Mouse (Mus musculus): ENCODE data around the gene Ctnnd2. TPM values are rescaled to one million over a fixed set of nuclear protein-coding genes. Genes with fewer than 3 reads are reported as not detected.

Ctnnd2 gene
- polyA plus RNA-seq, 1 experiment from 2014 or later, result 0.85 TPM

DNA sequence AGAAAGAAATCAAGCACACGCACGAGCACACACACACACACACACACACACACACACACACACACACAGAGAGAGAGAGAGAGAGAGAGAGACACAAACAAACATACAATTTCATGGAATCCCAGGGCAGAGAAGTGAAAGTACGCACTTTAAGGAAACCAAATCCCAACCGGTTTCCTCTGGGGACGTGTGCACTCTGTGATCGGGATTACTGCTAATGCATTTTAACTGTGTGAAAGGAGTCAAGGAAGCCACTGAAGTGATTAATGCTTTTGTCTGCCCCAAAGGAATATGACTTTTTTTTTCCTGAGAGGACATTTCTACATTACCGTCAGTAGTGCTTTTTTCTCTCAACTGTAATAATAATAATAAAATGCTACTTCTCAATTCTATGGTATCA lies 443.1 kb downstream of the Ctnnd2 start:
- Histone ChIP-seq H3K4me2 (no peak overlapping the region), H3K27me3 (replicated peaks; ENCODE audit: control insufficient read depth, insufficient read depth, low read length) (no peaks in the 10 kb centered on the region), H3K27ac (ENCODE audit: low read depth, low read length) (no peak overlapping the region), H3K36me3 (ENCODE audit: control insufficient read depth, insufficient read depth, low read length) (no peaks in the 10 kb centered on the region), H3K9me3 (ENCODE audit: control insufficient read depth, low read length) (no peaks in the 10 kb centered on the region), H3K4me3 (ENCODE audit: low read depth, low read length) (no peak overlapping the region), H3K4me1 (replicated peaks; ENCODE audit: control insufficient read depth, insufficient read depth, low read length) (no peaks in the 10 kb centered on the region), H3K9ac (ENCODE audit: low read depth, low read length) (no peak overlapping the region)
- WGBS, result 74% methylated on average over 7 of the region's 7 CpGs
- DNase-seq (ENCODE audit: low spot score) (no peak), ATAC-seq (replicated peaks; ENCODE audit: low FRiP score) (no peak)

- no peaks in the 10 kb centered on the region for H3K36me3 ChIP-seq (ENCODE audit: control insufficient read depth, insufficient read depth, low read length)
- no peak overlapping the region for H3K9ac ChIP-seq (ENCODE audit: low read depth, low read length)
- no peaks in the 10 kb centered on the region for H3K27me3 ChIP-seq (replicated peaks; ENCODE audit: control insufficient read depth, insufficient read depth, low read length)
- no peak overlapping the region for H3K4me3 ChIP-seq (ENCODE audit: low read depth, low read length)
- 77% methylated on average over 3 of the region's 3 CpGs for WGBS
- H3K27ac ChIP-seq (ENCODE audit: low read depth, low read length), result no peak overlapping the region
- no peak overlapping the region for H3K4me2 ChIP-seq
- ATAC-seq (replicated peaks; ENCODE audit: low FRiP score) (no peak), DNase-seq (ENCODE audit: low spot score) (no peak)
- no peaks in the 10 kb centered on the region for H3K4me1 ChIP-seq (replicated peaks; ENCODE audit: control insufficient read depth, insufficient read depth, low read length)
- no peaks in the 10 kb centered on the region for H3K9me3 ChIP-seq (ENCODE audit: control insufficient read depth, low read length)
Observed at GRCm38 (mm10) chr15:30616861-30617260, 444.5 kb downstream of the Ctnnd2 start.

DNA sequence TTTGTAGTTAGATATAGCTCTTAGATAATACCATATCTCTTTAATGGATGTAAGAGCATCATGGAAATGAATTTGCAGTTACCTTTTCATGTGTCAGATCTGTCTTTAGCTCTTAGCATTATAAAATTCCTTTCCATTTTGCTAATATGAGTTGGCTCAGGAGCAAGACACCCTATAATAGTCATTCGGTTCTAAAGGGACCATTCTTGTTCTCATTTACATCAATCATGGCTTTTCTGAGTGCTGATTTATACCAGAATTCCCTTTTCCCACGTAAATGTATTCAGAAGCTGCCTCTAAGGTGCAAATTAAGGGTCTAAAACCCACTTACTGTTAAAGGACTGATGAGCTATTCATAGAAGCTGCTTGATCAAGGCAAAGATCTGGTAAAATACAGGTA lies 445.5 kb downstream of the Ctnnd2 start:
- no peak for ATAC-seq (replicated peaks; ENCODE audit: low FRiP score)
- WGBS, result 75% methylated on average over 2 of the region's 2 CpGs

DNA sequence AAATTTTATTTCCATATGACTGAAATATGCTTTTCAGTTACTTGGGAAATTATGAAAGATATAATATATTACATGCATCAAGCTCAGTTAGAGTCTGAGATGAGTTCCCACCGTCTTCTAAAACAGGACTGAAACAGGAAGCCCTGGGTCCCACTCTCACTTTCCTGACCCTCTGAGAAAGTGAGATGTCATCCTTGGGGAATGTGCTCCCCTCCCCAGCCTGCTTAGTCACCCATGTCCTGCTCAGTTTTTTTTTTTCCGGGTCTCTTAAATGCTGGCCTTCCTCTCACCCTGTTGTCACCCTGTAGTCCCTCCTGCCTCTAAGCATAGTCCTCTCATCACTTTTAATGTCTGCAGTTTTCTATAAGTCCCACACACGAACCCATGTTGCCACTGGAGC lies 456.1 kb downstream of the Ctnnd2 start:
- DNase-seq (ENCODE audit: low spot score), result no peak
- Histone ChIP-seq H3K9ac (ENCODE audit: low read depth, low read length) (no peak overlapping the region), H3K36me3 (ENCODE audit: control insufficient read depth, insufficient read depth, low read length) (no peaks in the 10 kb centered on the region), H3K4me1 (replicated peaks; ENCODE audit: control insufficient read depth, insufficient read depth, low read length) (no peaks in the 10 kb centered on the region), H3K9me3 (ENCODE audit: control insufficient read depth, low read length) (no peaks in the 10 kb centered on the region), H3K27ac (ENCODE audit: low read depth, low read length) (no peak overlapping the region), H3K4me3 (ENCODE audit: low read depth, low read length) (no peak overlapping the region), H3K4me2 (no peak overlapping the region), H3K27me3 (replicated peaks; ENCODE audit: control insufficient read depth, insufficient read depth, low read length) (no peaks in the 10 kb centered on the region)
- WGBS, result 34% methylated on average over 3 of the region's 3 CpGs
- ATAC-seq (replicated peaks; ENCODE audit: low FRiP score), result no peak

More for the DNA sequence above, 445.5 kb downstream of the Ctnnd2 start:
- no peak overlapping the region for H3K27ac ChIP-seq (ENCODE audit: low read depth, low read length)
- H3K4me1 ChIP-seq (replicated peaks; ENCODE audit: control insufficient read depth, insufficient read depth, low read length), result no peaks in the 10 kb centered on the region
- DNase-seq (ENCODE audit: low spot score), result no peak
- no peaks in the 10 kb centered on the region for H3K27me3 ChIP-seq (replicated peaks; ENCODE audit: control insufficient read depth, insufficient read depth, low read length)
- H3K36me3 ChIP-seq (ENCODE audit: control insufficient read depth, insufficient read depth, low read length), result no peaks in the 10 kb centered on the region
- H3K4me2 ChIP-seq, result no peak overlapping the region
- H3K4me3 ChIP-seq (ENCODE audit: low read depth, low read length), result no peak overlapping the region
- no peak overlapping the region for H3K9ac ChIP-seq (ENCODE audit: low read depth, low read length)
- no peaks in the 10 kb centered on the region for H3K9me3 ChIP-seq (ENCODE audit: control insufficient read depth, low read length)

GRCm38 (mm10) chr15:30632113-30632735 lies 459.8 kb downstream of the Ctnnd2 start:
- Histone ChIP-seq H3K27me3 (replicated peaks; ENCODE audit: control insufficient read depth, insufficient read depth, low read length) (no peaks in the 10 kb centered on the region), H3K36me3 (ENCODE audit: control insufficient read depth, insufficient read depth, low read length) (no peaks in the 10 kb centered on the region), H3K27ac (ENCODE audit: low read depth, low read length) (no peak overlapping the region), H3K4me2 (no peak overlapping the region), H3K4me3 (ENCODE audit: low read depth, low read length) (no peak overlapping the region), H3K9me3 (ENCODE audit: control insufficient read depth, low read length) (no peaks in the 10 kb centered on the region), H3K9ac (ENCODE audit: low read depth, low read length) (no peak overlapping the region), H3K4me1 (replicated peaks; ENCODE audit: control insufficient read depth, insufficient read depth, low read length) (no peaks in the 10 kb centered on the region)
- DNase-seq (ENCODE audit: low spot score), result no peak
- WGBS, result 58% methylated on average over 7 of the region's 7 CpGs
- no peak for ATAC-seq (replicated peaks; ENCODE audit: low FRiP score)

DNA sequence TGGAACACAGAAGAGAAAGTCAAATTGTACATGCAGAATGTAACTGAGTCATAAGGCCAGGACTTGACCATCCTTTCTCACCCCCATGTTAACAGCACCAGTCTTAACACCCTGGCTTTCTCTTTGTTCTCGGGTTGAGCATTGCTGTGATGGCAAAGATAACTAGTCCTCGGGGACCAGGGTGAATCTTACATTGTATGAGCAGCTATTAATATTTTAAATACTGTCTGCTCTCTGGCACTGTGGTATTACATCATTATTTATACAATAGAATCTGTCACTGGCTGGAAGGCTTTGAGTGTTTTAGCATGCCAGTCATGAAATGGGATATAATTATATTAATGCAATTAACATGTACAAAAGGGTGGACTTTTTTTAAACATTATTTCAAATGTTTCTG lies 461.5 kb downstream of the Ctnnd2 start:
- H3K9ac ChIP-seq (ENCODE audit: low read depth, low read length), result no peak overlapping the region
- ATAC-seq (replicated peaks; ENCODE audit: low FRiP score) (no peak), DNase-seq (ENCODE audit: low spot score) (no peak)
- H3K4me2 ChIP-seq, result no peak overlapping the region
- WGBS, result 51% methylated on average over 2 of the region's 2 CpGs
- H3K4me3 ChIP-seq (ENCODE audit: low read depth, low read length), result no peak overlapping the region
- no peak overlapping the region for H3K27ac ChIP-seq (ENCODE audit: low read depth, low read length)
- H3K4me1 ChIP-seq (replicated peaks; ENCODE audit: control insufficient read depth, insufficient read depth, low read length), result no peaks in the 10 kb centered on the region
- no peaks in the 10 kb centered on the region for H3K9me3 ChIP-seq (ENCODE audit: control insufficient read depth, low read length)
- H3K27me3 ChIP-seq (replicated peaks; ENCODE audit: control insufficient read depth, insufficient read depth, low read length), result no peaks in the 10 kb centered on the region
- H3K36me3 ChIP-seq (ENCODE audit: control insufficient read depth, insufficient read depth, low read length), result no peaks in the 10 kb centered on the region

GRCm38 (mm10) chr15:30634522-30634921 lies 462.1 kb downstream of the Ctnnd2 start:
- H3K27me3 ChIP-seq (replicated peaks; ENCODE audit: control insufficient read depth, insufficient read depth, low read length), result no peaks in the 10 kb centered on the region
- H3K9ac ChIP-seq (ENCODE audit: low read depth, low read length), result no peak overlapping the region
- H3K36me3 ChIP-seq (ENCODE audit: control insufficient read depth, insufficient read depth, low read length), result no peaks in the 10 kb centered on the region
- DNase-seq (ENCODE audit: low spot score), result no peak
- 76% methylated on average over 5 of the region's 5 CpGs for WGBS
- no peak for ATAC-seq (replicated peaks; ENCODE audit: low FRiP score)
- H3K9me3 ChIP-seq (ENCODE audit: control insufficient read depth, low read length), result no peaks in the 10 kb centered on the region
- H3K4me1 ChIP-seq (replicated peaks; ENCODE audit: control insufficient read depth, insufficient read depth, low read length), result no peaks in the 10 kb centered on the region
- H3K27ac ChIP-seq (ENCODE audit: low read depth, low read length), result no peak overlapping the region
- no peak overlapping the region for H3K4me3 ChIP-seq (ENCODE audit: low read depth, low read length)
- no peak overlapping the region for H3K4me2 ChIP-seq

GRCm38 (mm10) chr15:30640651-30641050 lies 468.3 kb downstream of the Ctnnd2 start:
- no peak for DNase-seq (ENCODE audit: low spot score)
- Histone ChIP-seq H3K9me3 (ENCODE audit: control insufficient read depth, low read length) (no peaks in the 10 kb centered on the region), H3K4me1 (replicated peaks; ENCODE audit: control insufficient read depth, insufficient read depth, low read length) (no peaks in the 10 kb centered on the region), H3K27me3 (replicated peaks; ENCODE audit: control insufficient read depth, insufficient read depth, low read length) (0 out of 2 replicates have a peak, but pooled peaks cover 3% of the 10 kb centered on the region), H3K36me3 (ENCODE audit: control insufficient read depth, insufficient read depth, low read length) (no peaks in the 10 kb centered on the region), H3K4me2 (no peak overlapping the region), H3K4me3 (ENCODE audit: low read depth, low read length) (no peak overlapping the region), H3K9ac (ENCODE audit: low read depth, low read length) (no peak overlapping the region), H3K27ac (ENCODE audit: low read depth, low read length) (no peak overlapping the region)
- 94% methylated on average over 5 of the region's 5 CpGs for WGBS
- ATAC-seq (replicated peaks; ENCODE audit: low FRiP score), result no peak

GRCm38 (mm10) chr15:30645688-30646087 lies 473.3 kb downstream of the Ctnnd2 start:
- Histone ChIP-seq H3K4me3 (ENCODE audit: low read depth, low read length) (no peak overlapping the region), H3K9ac (ENCODE audit: low read depth, low read length) (no peak overlapping the region), H3K27ac (ENCODE audit: low read depth, low read length) (no peak overlapping the region), H3K4me1 (replicated peaks; ENCODE audit: control insufficient read depth, insufficient read depth, low read length) (no peaks in the 10 kb centered on the region), H3K9me3 (ENCODE audit: control insufficient read depth, low read length) (no peaks in the 10 kb centered on the region), H3K27me3 (replicated peaks; ENCODE audit: control insufficient read depth, insufficient read depth, low read length) (peaks cover 28% of the 10 kb centered on the region), H3K4me2 (no peak overlapping the region), H3K36me3 (ENCODE audit: control insufficient read depth, insufficient read depth, low read length) (no peaks in the 10 kb centered on the region)
- 23% methylated on average over 1 of the region's 1 CpGs for WGBS
- no peak for DNase-seq (ENCODE audit: low spot score)
- no peak for ATAC-seq (replicated peaks; ENCODE audit: low FRiP score)
